Mouse (Mus musculus): ENCODE measurements around the gene Slpi. TPM values are rescaled to one million over a fixed set of nuclear protein-coding genes. Genes with fewer than 3 reads are reported as not detected.

Gene Slpi
- polyA plus RNA-seq (2012), result not detected in 2 replicates

DNA sequence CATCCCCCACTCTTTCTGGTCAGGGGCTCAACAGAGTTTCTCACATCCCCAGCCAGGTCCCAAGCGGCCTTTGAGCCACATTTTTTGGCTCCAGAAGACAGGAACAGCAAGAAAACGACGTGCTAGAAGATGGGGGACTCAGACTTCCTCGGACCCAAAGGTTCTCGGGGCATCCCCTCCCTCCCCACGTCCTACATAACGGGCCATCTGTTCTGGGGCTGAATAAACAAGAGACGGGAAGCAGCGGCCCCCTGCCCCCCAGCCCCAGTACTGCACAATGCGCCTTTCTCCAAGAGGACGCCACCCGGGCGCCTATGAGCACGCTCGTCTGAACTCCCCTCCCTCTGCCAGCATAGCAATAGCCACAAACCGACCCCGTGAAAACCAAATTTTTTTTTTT, at the start of gene Slpi:
TSS of gene Slpi (minus strand) at position 76 of the 400 bp plus-strand sequence.
- H3K27me3 ChIP-seq (ENCODE audit: control insufficient read depth), result peaks cover 33% of the 10 kb centered on the region
- H3K36me3 ChIP-seq (ENCODE audit: control insufficient read depth), result no peaks in the 10 kb centered on the region
- TF ChIP-seq TAL1 (IDR thresholded peaks at IDR 0.05; ENCODE audit: low read length), result no peak
- TF ChIP-seq GATA1 (IDR thresholded peaks at IDR 0.05; ENCODE audit: low read length), result no peak
- H3K4me3 ChIP-seq (replicated peaks), result peak within 1 kb of the TSS; percentile 24
- no peaks in the 10 kb centered on the region for H3K9me3 ChIP-seq (ENCODE audit: control insufficient read depth, low read length)
- H3K4me1 ChIP-seq (ENCODE audit: control insufficient read depth), result peaks cover 4% of the 10 kb centered on the region

- TF ChIP-seq GATA1 (IDR thresholded peaks at IDR 0.05; ENCODE audit: low read length) (no peak), TAL1 (IDR thresholded peaks at IDR 0.05; ENCODE audit: low read length) (no peak)
- H3K9me3 ChIP-seq (ENCODE audit: control insufficient read depth, low read length), result no peaks in the 10 kb centered on the region
- no peaks in the 10 kb centered on the region; the same call in 1 of the 2 replicates for H3K36me3 ChIP-seq (ENCODE audit: control insufficient read depth)
- no peaks in the 10 kb centered on the region for H3K4me1 ChIP-seq (ENCODE audit: control insufficient read depth)
- H3K27me3 ChIP-seq (ENCODE audit: control insufficient read depth), result peaks cover 26% of the 10 kb centered on the region
- no peak overlapping the region for H3K4me3 ChIP-seq (replicated peaks)
Observed at GRCm38 (mm10) chr2:164438257-164438656, 49.4 kb upstream of the Slpi start.

DNA sequence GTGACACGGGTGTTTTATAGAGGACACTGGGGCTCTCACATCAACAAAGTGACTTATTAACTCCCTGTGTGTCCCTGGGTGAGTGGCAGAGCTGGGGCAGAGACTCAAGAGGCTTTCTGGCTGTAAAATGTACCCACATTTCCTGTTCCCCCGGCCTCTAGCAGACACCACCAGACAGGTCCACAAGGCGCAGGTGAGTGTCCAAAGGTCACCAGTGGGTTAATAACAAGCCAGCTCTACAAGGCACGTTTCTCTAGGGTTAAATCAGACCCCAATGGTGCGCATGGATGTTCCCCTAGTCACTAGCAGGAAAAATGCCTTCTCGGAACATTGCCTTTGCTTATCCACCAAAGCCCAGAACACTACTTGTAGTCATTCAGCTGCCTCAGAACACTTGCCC, 48.8 kb upstream of the Slpi start:
- Histone ChIP-seq H3K27me3 (ENCODE audit: control insufficient read depth) (peaks cover 21% of the 10 kb centered on the region), H3K9me3 (ENCODE audit: control insufficient read depth, low read length) (no peaks in the 10 kb centered on the region), H3K4me3 (replicated peaks) (no peak overlapping the region), H3K36me3 (ENCODE audit: control insufficient read depth) (no peaks in the 10 kb centered on the region; the same call in 1 of the 2 replicates), H3K4me1 (ENCODE audit: control insufficient read depth) (no peaks in the 10 kb centered on the region)
- TF ChIP-seq GATA1 (IDR thresholded peaks at IDR 0.05; ENCODE audit: low read length) (no peak), TAL1 (IDR thresholded peaks at IDR 0.05; ENCODE audit: low read length) (no peak)

DNA sequence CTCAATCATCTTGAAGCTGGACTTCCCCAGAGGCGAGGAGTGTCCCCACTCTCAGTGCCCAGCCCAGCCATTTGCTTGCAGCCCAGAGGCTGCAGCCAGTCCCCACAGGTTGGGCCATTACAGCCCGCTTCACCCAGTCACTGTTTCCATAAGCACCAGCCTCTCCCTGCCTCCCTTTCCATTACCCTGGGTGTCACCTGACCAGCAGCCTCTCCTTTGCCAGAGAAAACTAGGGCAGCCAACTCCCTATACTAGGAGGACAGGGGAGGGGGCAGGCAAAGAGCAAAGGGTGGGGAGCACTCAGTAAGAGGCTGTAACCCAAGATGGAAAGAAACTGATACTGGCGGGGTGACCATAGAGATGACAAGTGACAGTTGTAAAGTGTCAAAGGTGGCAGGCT, 48.1 kb upstream of the Slpi start:
- Histone ChIP-seq H3K9me3 (ENCODE audit: control insufficient read depth, low read length) (no peaks in the 10 kb centered on the region), H3K4me3 (replicated peaks) (no peak overlapping the region), H3K4me1 (ENCODE audit: control insufficient read depth) (no peaks in the 10 kb centered on the region), H3K36me3 (ENCODE audit: control insufficient read depth) (no peaks in the 10 kb centered on the region; the same call in 1 of the 2 replicates), H3K27me3 (ENCODE audit: control insufficient read depth) (peaks cover 13% of the 10 kb centered on the region)
- TF ChIP-seq TAL1 (IDR thresholded peaks at IDR 0.05; ENCODE audit: low read length), result no peak
- TF ChIP-seq GATA1 (IDR thresholded peaks at IDR 0.05; ENCODE audit: low read length), result no peak

DNA sequence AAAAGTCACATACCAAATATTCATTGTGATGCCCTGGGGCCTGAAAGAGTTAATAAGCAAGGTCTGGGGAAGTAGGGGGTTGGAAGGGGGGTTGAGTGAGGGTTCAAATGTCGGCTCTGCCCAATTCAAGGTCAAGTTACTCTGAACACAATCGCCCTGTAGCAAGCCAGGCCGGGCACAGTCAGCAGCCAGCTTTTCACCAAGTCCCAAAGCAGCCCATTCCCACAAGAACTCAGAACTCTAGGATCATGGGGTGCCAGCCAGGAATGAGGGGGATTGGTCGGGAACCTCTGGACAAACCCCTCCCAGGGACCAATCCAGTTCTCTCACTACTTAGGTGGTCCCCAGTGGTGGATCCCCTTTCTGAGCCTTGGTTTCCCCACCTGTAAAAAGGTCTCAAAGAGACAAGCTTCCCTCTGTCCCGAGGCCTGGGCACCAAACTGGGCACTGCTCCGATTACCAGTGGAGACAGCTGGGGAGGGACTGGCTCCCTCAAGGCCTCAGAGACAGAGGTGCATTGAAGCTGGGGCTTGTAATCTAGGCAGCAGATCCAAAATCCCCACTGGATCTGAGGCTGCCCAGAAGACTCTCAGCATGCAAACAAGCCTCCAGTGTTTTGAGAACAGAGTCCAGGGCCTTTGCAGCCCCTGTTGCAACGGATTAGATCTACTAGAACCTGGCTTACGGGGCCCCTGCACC, 47.5 kb upstream of the Slpi start:
- Histone ChIP-seq H3K4me1 (ENCODE audit: control insufficient read depth) (no peaks in the 10 kb centered on the region), H3K27me3 (ENCODE audit: control insufficient read depth) (peaks cover 9% of the 10 kb centered on the region), H3K4me3 (replicated peaks) (no peak overlapping the region), H3K9me3 (ENCODE audit: control insufficient read depth, low read length) (no peaks in the 10 kb centered on the region), H3K36me3 (ENCODE audit: control insufficient read depth) (no peaks in the 10 kb centered on the region; the same call in 1 of the 2 replicates)
- TF ChIP-seq TAL1 (IDR thresholded peaks at IDR 0.05; ENCODE audit: low read length), result no peak
- no peak for TF ChIP-seq GATA1 (IDR thresholded peaks at IDR 0.05; ENCODE audit: low read length)

DNA sequence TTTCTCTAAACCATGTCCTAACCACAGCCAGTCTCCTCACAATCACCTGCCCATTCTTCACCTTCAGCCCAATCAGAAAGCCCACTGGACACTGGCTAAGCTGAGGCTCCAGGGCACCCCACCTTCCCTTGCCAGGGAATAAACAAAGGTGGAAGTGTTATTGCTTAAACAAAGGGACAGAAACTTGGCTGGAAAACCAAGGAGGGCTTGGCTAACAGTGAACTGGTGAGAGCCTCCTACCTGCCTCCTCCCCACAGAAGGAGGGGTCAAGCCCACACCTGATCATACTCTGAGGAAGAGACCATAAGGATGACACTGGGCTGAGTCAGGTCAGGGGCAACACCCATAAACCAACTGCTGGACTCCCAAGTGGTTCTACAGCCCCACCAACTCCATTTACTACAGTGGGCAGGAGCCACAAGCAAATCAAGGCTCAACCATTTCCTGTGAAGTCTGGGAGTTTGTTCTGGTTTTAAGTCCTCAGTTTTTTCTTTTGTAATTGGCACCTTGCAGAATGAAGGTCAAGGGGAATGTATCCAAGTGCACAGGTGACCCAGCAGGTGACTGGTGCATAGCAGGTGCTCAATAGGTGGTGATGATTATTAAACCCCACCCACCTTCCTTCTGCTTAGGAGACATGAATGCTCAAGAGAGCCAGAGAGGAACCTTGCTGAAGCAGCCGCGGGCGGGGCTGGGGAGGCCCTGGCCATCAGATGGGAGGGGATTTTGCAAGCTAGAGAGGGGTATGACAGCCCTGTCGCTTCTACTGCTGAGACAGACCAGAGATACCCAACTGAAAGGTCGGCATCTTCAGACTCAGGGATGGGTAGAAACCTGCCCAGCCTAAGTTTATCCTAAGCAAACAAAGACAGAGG, 46.6 kb upstream of the Slpi start:
- H3K9me3 ChIP-seq (ENCODE audit: control insufficient read depth, low read length), result no peaks in the 10 kb centered on the region
- no peaks in the 10 kb centered on the region for H3K4me1 ChIP-seq (ENCODE audit: control insufficient read depth)
- H3K4me3 ChIP-seq (replicated peaks), result no peak overlapping the region
- H3K36me3 ChIP-seq (ENCODE audit: control insufficient read depth), result no peaks in the 10 kb centered on the region; the same call in 1 of the 2 replicates
- TF ChIP-seq TAL1 (IDR thresholded peaks at IDR 0.05; ENCODE audit: low read length), result no peak
- TF ChIP-seq GATA1 (IDR thresholded peaks at IDR 0.05; ENCODE audit: low read length), result no peak
- H3K27me3 ChIP-seq (ENCODE audit: control insufficient read depth), result peaks cover 4% of the 10 kb centered on the region; the same call in 1 of the 2 replicates

- Histone ChIP-seq H3K36me3 (ENCODE audit: control insufficient read depth) (no peaks in the 10 kb centered on the region), H3K4me1 (ENCODE audit: control insufficient read depth) (no peaks in the 10 kb centered on the region), H3K27me3 (ENCODE audit: control insufficient read depth) (peaks cover 6% of the 10 kb centered on the region; the same call in 1 of the 2 replicates), H3K4me3 (replicated peaks) (no peak overlapping the region), H3K9me3 (ENCODE audit: control insufficient read depth, low read length) (no peaks in the 10 kb centered on the region)
- no peak for TF ChIP-seq TAL1 (IDR thresholded peaks at IDR 0.05; ENCODE audit: low read length)
- no peak for TF ChIP-seq GATA1 (IDR thresholded peaks at IDR 0.05; ENCODE audit: low read length)
Observed at GRCm38 (mm10) chr2:164434681-164435080, 45.8 kb upstream of the Slpi start.

DNA sequence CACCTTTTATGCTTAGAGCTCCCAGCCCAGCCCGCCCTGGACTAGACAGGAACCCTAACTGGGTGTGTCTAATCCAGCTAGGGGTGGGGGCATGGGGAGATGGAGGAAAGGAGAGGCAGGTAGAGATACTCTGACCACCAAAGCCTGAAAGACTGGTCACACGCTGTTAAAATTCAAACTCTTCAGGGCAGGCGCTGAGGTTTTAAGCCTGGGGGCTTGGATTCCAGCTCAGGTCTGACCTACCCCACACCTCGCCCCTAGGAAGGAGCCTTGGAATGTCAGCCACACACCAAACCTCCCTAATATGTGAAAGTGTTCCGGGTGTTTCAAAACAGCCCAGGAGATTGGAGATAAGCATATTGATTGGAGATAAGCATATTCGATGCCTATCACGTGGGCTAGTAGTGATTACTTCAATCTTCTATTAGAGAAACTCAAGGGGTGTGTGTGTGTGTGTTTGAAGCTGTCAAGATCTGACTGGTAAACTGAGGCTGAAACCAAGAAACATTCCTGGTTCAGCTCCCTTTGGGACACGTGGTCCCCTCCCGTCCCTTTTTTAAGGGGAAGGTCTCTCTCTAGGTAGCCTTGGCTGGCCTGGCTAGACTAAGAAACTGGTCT, 44.5 kb upstream of the Slpi start:
- Histone ChIP-seq H3K9me3 (ENCODE audit: control insufficient read depth, low read length) (no peaks in the 10 kb centered on the region), H3K4me1 (ENCODE audit: control insufficient read depth) (no peaks in the 10 kb centered on the region), H3K27me3 (ENCODE audit: control insufficient read depth) (peaks cover 7% of the 10 kb centered on the region; the same call in 1 of the 2 replicates), H3K4me3 (replicated peaks) (no peak overlapping the region), H3K36me3 (ENCODE audit: control insufficient read depth) (peaks cover 3% of the 10 kb centered on the region; the same call in 1 of the 2 replicates)
- no peak for TF ChIP-seq TAL1 (IDR thresholded peaks at IDR 0.05; ENCODE audit: low read length)
- TF ChIP-seq GATA1 (IDR thresholded peaks at IDR 0.05; ENCODE audit: low read length), result no peak

Data from erythroblast, embryonic 14.5 days (primary cell).